Mouse (Mus musculus) bone marrow macrophage, adult 2 months (primary cell): ENCODE measurements at regions not wholly inside any gene's neighbourhood (a gene's known extent, or its start where the extent isn't known, plus 50 kb on each side); places are given as distances from the start of the nearest gene placed in this dataset.
A peak's percentile ranks its signal among the peaks of the same experiment; 100 is the strongest.

Experiments
- H3K27ac ChIP-seq: 2 replicates; pipeline ENCODE4 v1.5.1; 2012; ENCODE audit warnings: low read depth, low read length; ENCODE audit not compliant: insufficient read depth
- H3K4me1 ChIP-seq: 2 replicates; pipeline ENCODE4 v1.6.1; 2012; ENCODE audit warnings: low read length; ENCODE audit not compliant: control insufficient read depth, insufficient read depth
- H3K4me3 ChIP-seq: 2 replicates; pipeline ENCODE4 v1.5.1; 2012; ENCODE audit warnings: mild to moderate bottlenecking, low read length, moderate library complexity; ENCODE audit not compliant: insufficient read depth
- CTCF ChIP-seq: IDR thresholded peaks from 2 replicates; pipeline ENCODE4 v1.5.1; 2012; ENCODE audit warnings: low read depth, mild to moderate bottlenecking, low read length, moderate library complexity
- POLR2A ChIP-seq: IDR thresholded peaks from 2 replicates; pipeline ENCODE4 v1.6.1; 2012; ENCODE audit warnings: mild to moderate bottlenecking, low read depth, low read length, borderline replicate concordance

GRCm38 (mm10) chr16:51916337-51916736, 114.7 kb upstream of the Cblb start:
- TF ChIP-seq POLR2A (no peak), CTCF (no peak)
- Histone ChIP-seq H3K4me1 (peaks cover 7% of the 10 kb centered on the region), H3K27ac (no peak overlapping the region), H3K4me3 (no peak overlapping the region)

GRCm38 (mm10) chr16:51916820-51917219, 114.2 kb upstream of the Cblb start:
- H3K27ac ChIP-seq = no peak overlapping the region
- no peak overlapping the region for H3K4me3 ChIP-seq
- H3K4me1 ChIP-seq = peaks cover 6% of the 10 kb centered on the region
- no peak for TF ChIP-seq CTCF
- TF ChIP-seq POLR2A = no peak

DNA sequence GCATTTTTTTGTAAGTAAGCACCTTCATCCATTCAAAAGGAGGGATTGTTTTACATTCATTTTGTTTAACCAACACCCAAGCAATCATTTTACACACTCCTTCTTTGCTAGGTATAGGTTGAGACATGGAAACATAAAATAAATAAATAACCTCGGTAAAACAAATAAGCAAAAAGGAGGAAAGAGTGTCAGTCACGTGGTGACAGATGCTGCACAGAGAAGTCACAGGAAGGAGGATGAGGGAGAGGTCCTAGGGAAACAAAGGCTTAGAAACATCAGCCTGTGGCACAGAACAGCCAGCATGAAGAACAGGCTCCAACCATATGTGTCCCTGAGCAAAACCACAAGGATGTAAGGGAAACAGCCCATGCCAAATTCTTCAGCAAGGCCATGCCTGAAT, 113.5 kb upstream of the Cblb start:
- H3K4me3 ChIP-seq = no peak overlapping the region
- no peak for TF ChIP-seq POLR2A
- TF ChIP-seq CTCF = no peak
- H3K4me1 ChIP-seq = peaks cover 6% of the 10 kb centered on the region
- H3K27ac ChIP-seq = no peak overlapping the region

GRCm38 (mm10) chr16:51921025-51921424, 110.0 kb upstream of the Cblb start:
- no peak overlapping the region for H3K4me3 ChIP-seq
- TF ChIP-seq POLR2A (no peak), CTCF (no peak)
- H3K27ac ChIP-seq = no peak overlapping the region
- H3K4me1 ChIP-seq = peaks cover 12% of the 10 kb centered on the region

GRCm38 (mm10) chr16:51922589-51922988, 108.4 kb upstream of the Cblb start:
- peaks cover 17% of the 10 kb centered on the region for H3K4me1 ChIP-seq
- no peak overlapping the region for H3K4me3 ChIP-seq
- TF ChIP-seq POLR2A (no peak), CTCF (no peak)
- 0 out of 2 replicates have a peak overlapping the region, but pooled peaks have one; percentile 8 for H3K27ac ChIP-seq

DNA sequence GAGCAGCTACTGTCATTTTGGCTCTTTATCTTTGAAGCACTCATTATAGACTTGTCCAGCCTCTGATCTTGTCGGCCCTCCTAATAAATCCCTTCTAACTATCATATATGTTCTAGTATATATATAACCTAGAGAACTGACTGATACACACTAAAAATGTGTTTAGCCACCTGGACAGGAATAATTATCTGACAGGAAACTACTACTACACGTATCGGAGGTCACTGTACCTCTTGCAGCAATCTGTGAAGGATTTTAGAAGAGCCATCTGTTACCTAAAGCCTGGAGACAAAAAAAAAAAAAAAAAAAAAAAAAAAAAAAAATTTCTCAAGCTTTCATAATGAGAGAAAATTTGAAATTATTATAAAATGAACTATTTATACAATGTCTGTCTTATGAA, 105.4 kb upstream of the Cblb start:
- Histone ChIP-seq H3K27ac (no peak overlapping the region), H3K4me3 (no peak overlapping the region), H3K4me1 (peaks cover 23% of the 10 kb centered on the region)
- TF ChIP-seq CTCF = no peak
- no peak for TF ChIP-seq POLR2A

DNA sequence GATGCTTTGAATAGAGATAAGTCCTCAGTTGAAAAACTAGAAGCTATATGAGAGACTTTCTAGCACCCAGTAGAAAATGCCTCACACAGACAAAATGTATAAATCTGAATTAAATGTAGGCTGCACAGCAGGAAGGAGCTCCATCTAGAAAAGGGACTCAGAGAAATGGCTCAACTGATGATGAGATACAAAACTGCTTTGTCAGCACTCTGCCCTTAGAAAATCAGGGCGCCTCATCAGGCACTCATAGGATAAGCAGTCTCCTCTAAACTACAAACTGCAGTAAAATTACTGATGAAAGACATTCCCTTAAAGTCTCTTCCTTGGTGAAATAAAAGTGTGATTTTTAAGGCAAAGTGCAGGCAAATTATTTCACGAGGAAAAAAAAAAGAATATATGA, 97.9 kb upstream of the Cblb start:
- peak overlapping the region; percentile 42 for H3K27ac ChIP-seq
- peaks cover 33% of the 10 kb centered on the region for H3K4me1 ChIP-seq
- no peak overlapping the region for H3K4me3 ChIP-seq
- no peak for TF ChIP-seq CTCF
- TF ChIP-seq POLR2A = no peak

GRCm38 (mm10) chr16:51933965-51934364, 97.1 kb upstream of the Cblb start:
- H3K4me3 ChIP-seq = no peak overlapping the region
- TF ChIP-seq POLR2A (no peak), CTCF (no peak)
- H3K27ac ChIP-seq = peak overlapping the region; percentile 93
- peaks cover 30% of the 10 kb centered on the region for H3K4me1 ChIP-seq

GRCm38 (mm10) chr16:51937298-51937697, 93.7 kb upstream of the Cblb start:
- Histone ChIP-seq H3K4me3 (no peak overlapping the region), H3K27ac (no peak overlapping the region), H3K4me1 (peaks cover 21% of the 10 kb centered on the region)
- no peak for TF ChIP-seq POLR2A
- no peak for TF ChIP-seq CTCF

DNA sequence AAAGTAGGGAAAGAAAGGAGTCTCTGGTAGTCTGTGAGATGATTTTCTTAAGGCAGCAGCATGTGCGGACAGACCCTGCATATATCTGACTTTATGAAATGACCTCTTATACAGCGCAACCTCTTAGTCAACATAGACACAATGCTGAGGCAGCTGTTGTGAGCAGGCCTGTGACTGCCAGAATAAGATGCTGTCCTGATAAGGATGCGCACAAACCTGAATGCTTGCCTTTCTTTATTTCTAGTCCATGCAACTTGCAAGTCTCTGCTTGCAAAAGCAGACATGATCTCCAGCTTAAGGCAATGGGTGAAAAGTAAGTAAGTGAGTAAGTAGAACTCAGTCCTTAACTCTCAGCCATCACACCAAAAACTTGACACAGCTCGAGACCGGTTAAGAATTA, 92.0 kb upstream of the Cblb start:
- TF ChIP-seq POLR2A (no peak), CTCF (no peak)
- Histone ChIP-seq H3K4me3 (no peak overlapping the region), H3K27ac (no peak overlapping the region), H3K4me1 (peaks cover 16% of the 10 kb centered on the region)

DNA sequence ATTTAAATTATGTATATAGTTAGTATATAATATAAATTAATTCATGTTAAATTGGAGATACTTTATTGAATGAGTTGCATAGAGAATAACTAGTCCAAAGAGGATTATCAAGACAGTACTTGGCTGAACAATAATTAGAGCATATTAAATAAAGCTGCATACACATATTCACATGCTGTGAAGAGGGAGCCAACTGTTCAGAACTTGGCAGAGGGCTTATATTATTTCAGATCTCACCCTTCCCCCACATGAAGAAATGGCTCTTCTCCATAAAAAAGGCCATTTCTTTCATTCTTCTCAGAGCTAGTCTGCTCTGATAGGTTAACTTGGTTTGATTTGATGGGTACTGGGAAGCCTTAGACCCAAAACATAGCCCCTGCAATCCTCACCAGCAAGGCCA, 90.5 kb upstream of the Cblb start:
- TF ChIP-seq CTCF (no peak), POLR2A (no peak)
- H3K27ac ChIP-seq = no peak overlapping the region
- no peak overlapping the region for H3K4me3 ChIP-seq
- H3K4me1 ChIP-seq = peaks cover 7% of the 10 kb centered on the region
